Mouse (Mus musculus) bone marrow, adult 2 months (tissue): Measurements from ENCODE around the gene Gm9857. TPM values are rescaled to one million over a fixed set of nuclear protein-coding genes. Genes with fewer than 3 reads are reported as not detected.

Experiments used
- H3K27ac ChIP-seq: fragments of 200-500 bp; 2 replicates; pipeline ENCODE4 v1.5.1; 2012; ENCODE audit warnings: low read depth, mild to moderate bottlenecking, control low read depth, inconsistent platforms, low read length; ENCODE audit not compliant: control insufficient read depth, poor library complexity, insufficient read depth
- H3K4me1 ChIP-seq: fragments of 200-500 bp; 2 replicates; pipeline ENCODE4 v1.6.1; 2011; ENCODE audit warnings: low read length; ENCODE audit not compliant: control insufficient read depth, insufficient read depth
- H3K4me3 ChIP-seq: fragments of 200-500 bp; replicated peaks from 2 replicates; pipeline ENCODE3; 2011; ENCODE audit warnings: mild to moderate bottlenecking, low read depth, low read length, control low read depth; ENCODE audit not compliant: control insufficient read depth
- CTCF ChIP-seq: fragments of 200-500 bp; IDR thresholded peaks from 2 replicates; pipeline ENCODE4 v1.5.1; 2011; ENCODE audit warnings: low read length, control low read depth; ENCODE audit not compliant: control insufficient read depth, insufficient read depth
- POLR2A ChIP-seq: fragments of 200-500 bp; IDR thresholded peaks from 2 replicates; pipeline ENCODE4 v1.6.1; 2011; ENCODE audit warnings: low read depth, mild to moderate bottlenecking, control low read depth, low read length, borderline replicate concordance; ENCODE audit not compliant: control insufficient read depth
- WGBS: fragments of 180-500 bp; shearing (Covaris S2); methylation state at CpG from one replicate; pipeline ENCODE4 v1.1.7; 2018; 5-methylcytosine and 5-hydroxymethylcytosine counted together
- polyA plus RNA-seq: library from polyadenylated mRNA; stranded (reverse); fragments of >200 nt; gene quantifications from 2 replicates; pipeline ENCODE4 v1.2.4, GENCODE M21; 2011; ENCODE audit warnings: low replicate concordance; ENCODE audit not compliant: missing spikeins, insufficient read depth, insufficient read length

Gene Gm9857
- polyA plus RNA-seq, 1 experiment: not detected

DNA sequence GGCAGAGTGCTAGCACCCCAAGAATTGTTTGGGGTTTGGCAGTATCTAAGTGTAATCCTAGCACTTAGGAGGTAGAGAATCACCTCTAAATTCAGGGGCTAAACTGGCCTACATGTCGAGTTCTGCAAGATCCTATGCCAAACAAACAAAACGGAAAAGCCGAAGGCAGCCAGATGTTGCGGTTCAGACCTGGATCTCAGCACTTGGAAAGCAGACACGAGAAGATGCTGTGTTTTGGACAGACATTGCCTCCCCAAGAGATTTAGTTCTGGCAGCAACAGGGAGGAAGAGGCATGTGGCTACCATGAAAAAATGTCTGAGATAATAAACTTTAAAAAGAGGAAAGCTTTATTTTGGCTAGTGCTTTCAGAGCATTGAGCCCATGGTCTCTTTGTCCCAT is 39.6 kb downstream of the Gm9857 start:
- H3K4me1 ChIP-seq: no peaks in the 10 kb centered on the region; the same call in 1 of the 2 replicates
- H3K4me3 ChIP-seq: no peak overlapping the region
- 0 out of 2 replicates have a peak overlapping the region, but pooled peaks have one; percentile 15 for H3K27ac ChIP-seq
- TF ChIP-seq POLR2A: no peak
- TF ChIP-seq CTCF: no peak
- 79% methylated on average over 5 of the region's 5 CpGs for WGBS

DNA sequence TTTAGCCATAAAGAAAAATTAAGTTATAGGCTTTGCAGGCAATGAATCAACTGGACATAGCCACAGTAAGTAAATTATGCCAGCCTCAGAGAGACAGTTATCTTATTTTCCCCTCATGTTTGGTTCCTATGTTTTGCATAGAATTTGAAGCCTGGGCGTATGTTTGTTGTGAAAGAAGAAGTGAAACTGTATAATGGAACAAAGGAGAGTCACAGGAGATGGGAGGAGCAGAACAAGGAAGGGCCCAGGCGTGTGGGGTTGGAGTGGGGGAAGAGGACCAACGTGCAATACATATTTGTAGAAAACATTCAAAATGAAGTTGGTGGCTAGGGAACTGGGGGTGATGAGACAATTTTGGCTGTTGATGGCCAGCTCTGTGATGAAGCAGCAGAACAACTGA is 40.1 kb downstream of the Gm9857 start:
- Histone ChIP-seq H3K4me1 (no peaks in the 10 kb centered on the region; the same call in 1 of the 2 replicates), H3K4me3 (no peak overlapping the region), H3K27ac (0 out of 2 replicates have a peak overlapping the region, but pooled peaks have one; percentile 9)
- no peak for TF ChIP-seq POLR2A
- no peak for TF ChIP-seq CTCF
- WGBS: 19% methylated on average over 3 of the region's 3 CpGs

DNA sequence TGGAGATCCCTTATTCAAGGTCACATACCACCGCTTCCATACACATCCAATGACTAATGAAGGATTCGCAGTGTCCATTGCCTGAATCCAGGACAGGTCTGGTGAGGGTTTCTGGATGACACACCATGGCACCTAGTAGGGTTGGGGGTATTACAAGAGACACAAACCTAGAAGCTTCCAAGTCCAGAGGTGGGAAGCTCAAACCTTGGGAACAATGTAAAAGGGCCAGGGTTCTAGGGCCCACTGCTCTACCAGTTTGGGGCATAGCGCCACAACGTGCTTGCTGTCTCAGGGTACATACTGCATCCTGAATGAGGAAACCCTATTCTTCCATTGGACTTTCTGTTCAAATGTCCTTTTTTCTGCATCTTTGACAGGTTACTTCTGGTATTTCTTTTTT is 41.6 kb downstream of the Gm9857 start:
- TF ChIP-seq CTCF: no peak
- no peak for TF ChIP-seq POLR2A
- H3K27ac ChIP-seq: no peak overlapping the region
- 92% methylated on average over 4 of the region's 4 CpGs for WGBS
- H3K4me3 ChIP-seq: no peak overlapping the region
- H3K4me1 ChIP-seq: no peaks in the 10 kb centered on the region; the same call in 1 of the 2 replicates

DNA sequence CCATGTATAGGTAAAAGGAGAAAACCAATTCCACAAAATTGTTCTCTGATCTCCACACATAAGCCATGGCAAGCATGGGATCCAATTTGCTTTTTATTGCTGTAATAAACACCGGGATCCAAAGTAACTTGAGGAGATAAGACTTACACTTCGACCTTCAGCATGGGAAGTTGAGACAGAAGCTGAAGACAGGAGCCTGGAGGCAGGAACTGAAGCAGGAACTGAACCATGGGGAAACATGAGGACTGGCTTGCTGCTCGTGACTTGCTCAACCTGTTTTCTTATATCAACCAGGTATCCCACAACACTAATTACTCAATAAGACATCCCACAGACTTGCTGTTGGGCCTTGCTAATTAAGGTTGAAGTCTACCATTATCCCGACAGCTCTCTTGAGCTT is 47.3 kb downstream of the Gm9857 start:
- Histone ChIP-seq H3K4me3 (no peak overlapping the region), H3K27ac (no peak overlapping the region), H3K4me1 (peaks cover 2% of the 10 kb centered on the region; the same call in 1 of the 2 replicates)
- 51% methylated on average over 4 of the region's 4 CpGs for WGBS
- TF ChIP-seq CTCF: no peak
- TF ChIP-seq POLR2A: no peak

DNA sequence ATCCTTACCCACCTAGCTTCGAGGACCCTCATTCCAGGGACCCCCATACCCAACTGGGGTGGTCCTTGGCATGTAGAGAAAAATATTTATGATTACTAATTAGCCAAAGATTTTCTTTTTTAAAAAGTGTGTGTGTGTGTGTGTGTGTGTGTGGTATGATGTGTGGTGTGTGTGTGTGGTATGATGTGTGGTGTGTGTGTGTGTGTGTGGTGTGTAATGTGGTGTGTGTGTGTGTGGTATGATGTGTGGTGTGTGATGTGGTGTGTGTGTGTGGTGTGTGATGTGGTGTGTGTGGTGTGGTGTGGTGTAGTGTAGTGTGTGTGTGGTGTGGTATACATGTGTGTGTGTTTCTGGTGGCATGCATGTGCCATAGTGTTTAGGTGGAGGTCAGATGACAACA is 48.2 kb downstream of the Gm9857 start:
- TF ChIP-seq CTCF: no peak
- no peak for TF ChIP-seq POLR2A
- H3K4me1 ChIP-seq: peaks cover 2% of the 10 kb centered on the region; the same call in 1 of the 2 replicates

More for the DNA sequence above, 48.2 kb downstream of the Gm9857 start:
- Histone ChIP-seq H3K27ac (no peak overlapping the region), H3K4me3 (no peak overlapping the region)
- 76% methylated on average over 1 of the region's 1 CpGs for WGBS

Other genes with a start within 250 kb of the Gm9857 start
- gene Gpsm2, start 218.1 kb downstream of the Gm9857 start, polyA plus RNA-seq: 20.9 and 26.1 TPM in 2 replicates
- gene Aknad1, start 200.8 kb downstream of the Gm9857 start, polyA plus RNA-seq: 1.3 and 2.2 TPM in 2 replicates
- 11.0 and 13.3 TPM in 2 replicates for gene Stxbp3, start 99.9 kb downstream of the Gm9857 start, polyA plus RNA-seq
- not detected in 2 replicates for gene Fndc7, start 50.4 kb downstream of the Gm9857 start, polyA plus RNA-seq
- 160 and 184 TPM in 2 replicates for gene Prpf38b, start 28.7 kb downstream of the Gm9857 start, polyA plus RNA-seq
- not detected in 2 replicates for gene Henmt1, start 572 bp downstream of the Gm9857 start, polyA plus RNA-seq
- 3.7 and 4.3 TPM in 2 replicates for gene Fam102b, start 87.2 kb upstream of the Gm9857 start, polyA plus RNA-seq
- gene Slc25a54, start 140.0 kb upstream of the Gm9857 start, polyA plus RNA-seq: not detected in 2 replicates
- gene Slc25a24, start 182.7 kb upstream of the Gm9857 start, polyA plus RNA-seq: 7.5 and 11.8 TPM in 2 replicates